In the genomic region with DNA sequence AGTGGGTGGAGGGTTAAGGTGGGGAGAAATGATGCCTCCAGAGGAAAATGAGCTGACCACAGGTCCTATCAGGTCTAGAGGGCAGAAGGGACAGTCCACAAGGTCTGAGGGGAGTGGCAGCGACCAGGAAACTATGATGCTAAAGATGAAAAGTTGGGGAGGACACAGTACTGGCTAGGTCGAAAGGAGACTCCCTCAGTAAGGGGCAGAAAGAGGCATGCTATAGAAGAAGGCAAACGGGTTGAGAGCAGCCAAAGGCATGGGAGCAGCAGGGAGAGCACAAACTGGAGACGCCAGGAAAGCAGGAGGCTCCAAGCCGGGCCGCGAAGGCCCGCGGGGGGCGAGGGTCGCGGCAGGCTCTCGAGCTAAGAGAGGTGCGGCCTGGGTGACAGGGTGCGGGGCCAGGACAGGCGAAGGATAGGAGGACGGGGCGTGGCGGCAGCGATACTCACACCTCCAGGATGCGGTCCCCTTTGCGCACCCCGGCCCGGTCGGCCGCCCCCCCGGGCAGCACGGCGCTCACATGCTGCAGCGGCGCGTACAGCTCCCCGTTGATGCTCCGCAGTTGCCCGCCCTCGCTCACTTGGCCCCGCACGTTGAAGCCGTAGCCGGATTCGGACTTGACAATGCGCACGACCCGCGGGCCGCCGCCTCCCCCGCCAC, we compare ENCODE assay signal across 8 mouse cellular contexts. TPM values are rescaled to one million over a fixed set of nuclear protein-coding genes. Genes with fewer than 3 reads are reported as not detected.
DNase-seq lines count a peak whose midpoint lies in the region; ATAC-seq lines count a peak whose summit lies in the region.

No protein-coding gene starts in this region.

- H3K9me3 ChIP-seq in heart, embryonic 13.5 days = no peaks in the 10 kb centered on the region
- no peaks in the 10 kb centered on the region for H3K9me3 ChIP-seq in embryonic facial prominence, embryonic 11.5 days (replicated peaks; ENCODE audit: control insufficient read depth, low read length)
- no peaks in the 10 kb centered on the region for H3K9me3 ChIP-seq in intestine, embryonic 14.5 days (ENCODE audit: control insufficient read depth, low read length)
- no peaks in the 10 kb centered on the region for H3K9me3 ChIP-seq in midbrain, embryonic 16.5 days (replicated peaks; ENCODE audit: control insufficient read depth, low read length, poor library complexity, severe bottlenecking)

- H3K4me3 ChIP-seq in heart, embryonic 13.5 days = peak overlapping the region; percentile 87
- peak overlapping the region; percentile 83 for H3K4me3 ChIP-seq in embryonic facial prominence, embryonic 11.5 days (ENCODE audit: low read depth, low read length)
- H3K4me3 ChIP-seq in intestine, embryonic 14.5 days (ENCODE audit: low read depth, low read length) = peak overlapping the region; percentile 56
- H3K4me3 ChIP-seq in midbrain, embryonic 16.5 days (ENCODE audit: low read depth, low read length) = peak overlapping the region; percentile 80

- no peak for DNase-seq in heart, adult 8-10 months (ENCODE audit: low spot score)
- peak; percentile 51 for DNase-seq in embryonic facial prominence, embryonic 11.5 days (ENCODE audit: low spot score)
- DNase-seq in intestine, embryonic 14.5 days (ENCODE audit: low spot score) = no peak
- DNase-seq in ovary, adult 18-20 months (ENCODE audit: low spot score) = no peak
- DNase-seq in left cerebral cortex, postnatal 4 days = no peak

- H3K27ac ChIP-seq in heart, embryonic 13.5 days (replicated peaks) = peak overlapping the region; percentile 84
- peak overlapping the region; percentile 70 for H3K27ac ChIP-seq in embryonic facial prominence, embryonic 11.5 days (replicated peaks; ENCODE audit: low read depth, low read length)
- H3K27ac ChIP-seq in intestine, embryonic 14.5 days (ENCODE audit: low read depth) = peak overlapping the region; percentile 72
- peak overlapping the region; percentile 93 for H3K27ac ChIP-seq in midbrain, embryonic 16.5 days (ENCODE audit: low read length)

- peak overlapping the region; percentile 82 for H3K4me2 ChIP-seq in heart, embryonic 13.5 days
- H3K4me2 ChIP-seq in embryonic facial prominence, embryonic 11.5 days (ENCODE audit: low read depth, low read length) = peak overlapping the region; percentile 75
- peak overlapping the region; percentile 92 for H3K4me2 ChIP-seq in intestine, embryonic 14.5 days (ENCODE audit: low read length)
- peak overlapping the region; percentile 74 for H3K4me2 ChIP-seq in midbrain, embryonic 16.5 days (ENCODE audit: low read length)

- WGBS in heart, embryonic 13.5 days = under 1% methylated on average over 37 of the region's 48 CpGs
- under 1% methylated on average over 42 of the region's 48 CpGs for WGBS in embryonic facial prominence, embryonic 11.5 days
- whole genome bisulfite sequencing in intestine, embryonic 14.5 days = 0% methylated on average over 34 of the region's 48 CpGs
- WGBS in midbrain, embryonic 16.5 days = 0% methylated on average over 48 of the region's 48 CpGs

- H3K27me3 ChIP-seq in heart, embryonic 13.5 days (replicated peaks) = no peaks in the 10 kb centered on the region
- H3K27me3 ChIP-seq in embryonic facial prominence, embryonic 11.5 days (ENCODE audit: control insufficient read depth, insufficient read depth, low read length) = no peaks in the 10 kb centered on the region
- no peaks in the 10 kb centered on the region for H3K27me3 ChIP-seq in intestine, embryonic 14.5 days (replicated peaks; ENCODE audit: control insufficient read depth, insufficient read depth, low read length)
- no peaks in the 10 kb centered on the region for H3K27me3 ChIP-seq in midbrain, embryonic 16.5 days (ENCODE audit: control insufficient read depth, insufficient read depth, low read depth, low read length)

- H3K4me1 ChIP-seq in heart, embryonic 13.5 days = peaks cover 24% of the 10 kb centered on the region
- H3K4me1 ChIP-seq in embryonic facial prominence, embryonic 11.5 days (ENCODE audit: control insufficient read depth, insufficient read depth, low read length) = no peaks in the 10 kb centered on the region
- H3K4me1 ChIP-seq in intestine, embryonic 14.5 days (replicated peaks; ENCODE audit: control insufficient read depth, insufficient read depth, low read length) = peaks cover 14% of the 10 kb centered on the region
- H3K4me1 ChIP-seq in midbrain, embryonic 16.5 days (ENCODE audit: control insufficient read depth, insufficient read depth, low read length) = peaks cover 21% of the 10 kb centered on the region

- peak overlapping the region; percentile 94 for H3K9ac ChIP-seq in heart, embryonic 13.5 days
- peak overlapping the region; percentile 88 for H3K9ac ChIP-seq in embryonic facial prominence, embryonic 11.5 days (replicated peaks; ENCODE audit: low read length)
- H3K9ac ChIP-seq in intestine, embryonic 14.5 days (ENCODE audit: low read length) = peak overlapping the region; percentile 73
- peak overlapping the region; percentile 87 for H3K9ac ChIP-seq in midbrain, embryonic 16.5 days (ENCODE audit: low read depth, low read length)

- intact Hi-C loops in left cerebral cortex, postnatal 4 days (cut with DNase I) = loop anchor here (5.0 kb wide), 1 partner anchor 125 kb away; no protein-coding TSS in a partner anchor

- H3K36me3 ChIP-seq in heart, embryonic 13.5 days = no peaks in the 10 kb centered on the region
- H3K36me3 ChIP-seq in embryonic facial prominence, embryonic 11.5 days (replicated peaks; ENCODE audit: control insufficient read depth, insufficient read depth, low read depth, low read length) = no peaks in the 10 kb centered on the region
- no peaks in the 10 kb centered on the region for H3K36me3 ChIP-seq in intestine, embryonic 14.5 days (ENCODE audit: control insufficient read depth, insufficient read depth, low read length)
- no peaks in the 10 kb centered on the region for H3K36me3 ChIP-seq in midbrain, embryonic 16.5 days (ENCODE audit: control insufficient read depth, insufficient read depth, low read length)

- peak; percentile 74 for ATAC-seq in heart, embryonic 13.5 days (ENCODE audit: extremely low read depth, insufficient number of reproducible peaks, low FRiP score, low TSS enrichment)
- peak; percentile 80 for ATAC-seq in CD4-positive, CD25-positive, alpha-beta regulatory T cell, adult 4 months
- peak; percentile 80 for ATAC-seq in embryonic facial prominence, embryonic 11.5 days (replicated peaks; ENCODE audit: insufficient number of reproducible peaks, low FRiP score, low TSS enrichment, low read depth)
- ATAC-seq in intestine, embryonic 14.5 days (replicated peaks; ENCODE audit: low FRiP score, low TSS enrichment, low read depth) = peak; percentile 86
- peak; percentile 87 for ATAC-seq in midbrain, embryonic 16.5 days

RNA-seq across cellular contexts. Expression of gene Snx27, which starts 0.6 kb away (rescaled TPM):
- polyA plus RNA-seq in heart, embryonic 13.5 days (2015; fragmentation: Nextera tagmentation; extraction: Ambion mirVana) = 32.8 and 36.0 TPM in 2 replicates
- total RNA-seq in heart, adult 8-10 months (2022) = 10 to 100 TPM; 24.8 to 29.0 (median 27.0) TPM
- 10 to 100 TPM; 17.1 TPM for polyA plus RNA-seq in CD4-positive, CD25-positive, alpha-beta regulatory T cell, adult 4 months (2017; shearing (Covaris generic))
- polyA plus RNA-seq in embryonic facial prominence, embryonic 11.5 days (2014; fragmentation: Nextera tagmentation; extraction: Ambion mirVana) = 39.3 and 41.6 TPM in 2 replicates
- polyA plus RNA-seq in intestine, embryonic 14.5 days (2014; fragmentation: Nextera tagmentation; extraction: Ambion mirVana) = 28.6 and 33.8 TPM in 2 replicates
- polyA plus RNA-seq in midbrain, embryonic 16.5 days (2015; fragmentation: Nextera tagmentation; extraction: Ambion mirVana) = 91.3 and 94.1 TPM in 2 replicates
- total RNA-seq in left cerebral cortex, postnatal 4 days (2021) = 100 to 1,000 TPM; 107 to 113 TPM
